Mouse (Mus musculus): ENCODE results near the gene Msrb3. TPM values are rescaled to one million over a fixed set of nuclear protein-coding genes. Genes with fewer than 3 reads are reported as not detected.

Msrb3 gene
- polyA plus RNA-seq, 1 experiment from 2014 or later: 6.4 TPM

DNA sequence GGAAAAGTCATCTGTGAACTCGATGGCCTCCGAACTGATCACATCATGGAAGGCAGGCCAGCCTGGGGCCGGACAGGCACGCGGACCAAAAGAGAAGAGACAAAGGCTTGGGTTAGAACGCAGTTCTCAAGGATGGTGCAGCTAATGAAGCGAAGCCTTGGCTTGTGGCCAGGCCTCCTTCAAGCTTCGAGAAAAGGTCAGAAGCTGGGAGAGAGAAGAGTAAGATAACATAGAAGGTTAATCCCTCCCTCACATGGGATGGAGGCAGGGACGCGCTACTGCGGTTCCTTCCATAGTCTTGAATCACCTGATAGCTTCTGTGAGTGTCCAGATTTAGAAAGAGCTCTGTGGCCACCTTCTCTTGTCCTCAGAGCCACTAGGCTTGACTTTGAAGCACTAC lies 107.5 kb downstream of the Msrb3 start:
- Histone ChIP-seq H3K4me3 (ENCODE audit: low read depth, low read length) (no peak overlapping the region), H3K9me3 (replicated peaks; ENCODE audit: control insufficient read depth, low read length) (no peaks in the 10 kb centered on the region), H3K4me2 (ENCODE audit: low read depth, low read length) (no peak overlapping the region), H3K36me3 (replicated peaks; ENCODE audit: control insufficient read depth, insufficient read depth, low read depth, low read length) (no peaks in the 10 kb centered on the region), H3K27me3 (ENCODE audit: control insufficient read depth, insufficient read depth, low read length) (no peaks in the 10 kb centered on the region), H3K4me1 (ENCODE audit: control insufficient read depth, insufficient read depth, low read length) (no peaks in the 10 kb centered on the region), H3K27ac (replicated peaks; ENCODE audit: low read depth, low read length) (no peak overlapping the region), H3K9ac (replicated peaks; ENCODE audit: low read length) (no peak overlapping the region)
- ATAC-seq (replicated peaks; ENCODE audit: insufficient number of reproducible peaks, low FRiP score, low TSS enrichment, low read depth): no peak
- no peak for DNase-seq (ENCODE audit: low spot score)
- whole genome bisulfite sequencing: 90% methylated on average over 11 of the region's 11 CpGs

DNA sequence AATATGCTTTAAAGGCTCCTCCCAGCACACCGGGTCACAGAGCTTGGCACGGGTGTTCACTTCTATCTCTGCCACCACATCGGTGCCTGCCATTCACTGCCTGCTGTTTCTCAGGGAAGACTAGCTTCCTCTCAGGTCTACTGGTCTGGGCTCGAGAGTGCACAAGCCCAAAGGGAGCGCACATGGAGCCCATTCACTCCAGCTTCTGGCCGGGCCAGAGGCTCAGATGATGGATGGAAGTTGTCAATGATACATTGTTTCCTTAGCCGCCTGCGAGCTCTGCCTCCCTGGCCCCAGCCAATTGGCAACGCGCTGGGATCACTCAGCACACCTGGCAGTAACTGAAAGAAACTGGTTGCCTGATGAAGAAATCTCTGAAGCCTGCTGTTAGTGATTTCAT lies 111.7 kb downstream of the Msrb3 start:
- ATAC-seq (replicated peaks; ENCODE audit: insufficient number of reproducible peaks, low FRiP score, low TSS enrichment, low read depth) (0 out of 2 replicates have a peak, but pooled peaks have one; percentile 49), DNase-seq (ENCODE audit: low spot score) (no peak)
- H3K9ac ChIP-seq (replicated peaks; ENCODE audit: low read length): no peak overlapping the region
- no peaks in the 10 kb centered on the region for H3K4me1 ChIP-seq (ENCODE audit: control insufficient read depth, insufficient read depth, low read length)
- no peaks in the 10 kb centered on the region for H3K9me3 ChIP-seq (replicated peaks; ENCODE audit: control insufficient read depth, low read length)
- no peak overlapping the region for H3K4me2 ChIP-seq (ENCODE audit: low read depth, low read length)
- H3K27ac ChIP-seq (replicated peaks; ENCODE audit: low read depth, low read length): peak overlapping the region; percentile 29; the same call in 1 of the 2 replicates
- no peaks in the 10 kb centered on the region for H3K27me3 ChIP-seq (ENCODE audit: control insufficient read depth, insufficient read depth, low read length)
- no peaks in the 10 kb centered on the region for H3K36me3 ChIP-seq (replicated peaks; ENCODE audit: control insufficient read depth, insufficient read depth, low read depth, low read length)
- H3K4me3 ChIP-seq (ENCODE audit: low read depth, low read length): no peak overlapping the region
- 42% methylated on average over 10 of the region's 10 CpGs for WGBS

DNA sequence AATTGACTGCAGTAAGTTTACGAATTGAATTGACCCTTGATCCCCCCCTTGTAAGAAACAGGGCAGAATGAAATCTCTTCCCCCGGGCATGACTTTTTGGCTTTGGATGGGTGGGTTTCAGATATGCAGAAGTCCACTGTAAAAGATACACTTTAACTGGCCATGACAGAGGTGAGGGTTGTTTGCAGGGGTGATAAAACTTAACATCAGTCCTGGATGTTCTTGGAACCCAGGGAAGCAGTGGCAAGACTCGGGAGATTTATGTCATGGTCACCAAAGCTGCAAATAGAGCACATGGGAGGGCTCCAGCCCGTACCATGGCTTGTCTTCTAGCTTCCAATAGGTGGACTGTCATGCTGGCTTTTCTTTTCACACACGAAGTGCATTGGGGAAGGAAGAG lies 114.4 kb downstream of the Msrb3 start:
- Histone ChIP-seq H3K9ac (replicated peaks; ENCODE audit: low read length) (no peak overlapping the region), H3K4me2 (ENCODE audit: low read depth, low read length) (no peak overlapping the region), H3K4me1 (ENCODE audit: control insufficient read depth, insufficient read depth, low read length) (no peaks in the 10 kb centered on the region), H3K36me3 (replicated peaks; ENCODE audit: control insufficient read depth, insufficient read depth, low read depth, low read length) (no peaks in the 10 kb centered on the region), H3K27ac (replicated peaks; ENCODE audit: low read depth, low read length) (no peak overlapping the region), H3K27me3 (ENCODE audit: control insufficient read depth, insufficient read depth, low read length) (no peaks in the 10 kb centered on the region), H3K4me3 (ENCODE audit: low read depth, low read length) (no peak overlapping the region), H3K9me3 (replicated peaks; ENCODE audit: control insufficient read depth, low read length) (no peaks in the 10 kb centered on the region)
- DNase-seq (ENCODE audit: low spot score): no peak
- ATAC-seq (replicated peaks; ENCODE audit: insufficient number of reproducible peaks, low FRiP score, low TSS enrichment, low read depth): no peak
- WGBS: 52% methylated on average over 5 of the region's 5 CpGs

- Histone ChIP-seq H3K4me1 (ENCODE audit: control insufficient read depth, insufficient read depth, low read length) (no peaks in the 10 kb centered on the region), H3K27ac (replicated peaks; ENCODE audit: low read depth, low read length) (no peak overlapping the region), H3K36me3 (replicated peaks; ENCODE audit: control insufficient read depth, insufficient read depth, low read depth, low read length) (no peaks in the 10 kb centered on the region), H3K9ac (replicated peaks; ENCODE audit: low read length) (no peak overlapping the region), H3K27me3 (ENCODE audit: control insufficient read depth, insufficient read depth, low read length) (no peaks in the 10 kb centered on the region), H3K4me3 (ENCODE audit: low read depth, low read length) (no peak overlapping the region), H3K9me3 (replicated peaks; ENCODE audit: control insufficient read depth, low read length) (no peaks in the 10 kb centered on the region), H3K4me2 (ENCODE audit: low read depth, low read length) (no peak overlapping the region)
- DNase-seq (ENCODE audit: low spot score) (no peak), ATAC-seq (replicated peaks; ENCODE audit: insufficient number of reproducible peaks, low FRiP score, low TSS enrichment, low read depth) (no peak)
- 68% methylated on average over 9 of the region's 9 CpGs for WGBS
These were observed 115.5 kb downstream of the Msrb3 start for GRCm38 (mm10) chr10:120783393-120783792.

GRCm38 (mm10) chr10:120777499-120777898 lies 121.4 kb downstream of the Msrb3 start:
- WGBS: 84% methylated on average over 3 of the region's 3 CpGs
- Histone ChIP-seq H3K36me3 (replicated peaks; ENCODE audit: control insufficient read depth, insufficient read depth, low read depth, low read length) (no peaks in the 10 kb centered on the region), H3K4me3 (ENCODE audit: low read depth, low read length) (no peak overlapping the region), H3K27ac (replicated peaks; ENCODE audit: low read depth, low read length) (no peak overlapping the region), H3K4me2 (ENCODE audit: low read depth, low read length) (no peak overlapping the region), H3K9me3 (replicated peaks; ENCODE audit: control insufficient read depth, low read length) (no peaks in the 10 kb centered on the region; the same call in 1 of the 2 replicates), H3K4me1 (ENCODE audit: control insufficient read depth, insufficient read depth, low read length) (no peaks in the 10 kb centered on the region), H3K9ac (replicated peaks; ENCODE audit: low read length) (no peak overlapping the region), H3K27me3 (ENCODE audit: control insufficient read depth, insufficient read depth, low read length) (no peaks in the 10 kb centered on the region)
- ATAC-seq (replicated peaks; ENCODE audit: insufficient number of reproducible peaks, low FRiP score, low TSS enrichment, low read depth) (no peak), DNase-seq (ENCODE audit: low spot score) (no peak)

- no peak for ATAC-seq (replicated peaks; ENCODE audit: insufficient number of reproducible peaks, low FRiP score, low TSS enrichment, low read depth)
- 89% methylated on average over 4 of the region's 4 CpGs for WGBS
- H3K27ac ChIP-seq (replicated peaks; ENCODE audit: low read depth, low read length): no peak overlapping the region
- no peaks in the 10 kb centered on the region for H3K27me3 ChIP-seq (ENCODE audit: control insufficient read depth, insufficient read depth, low read length)
- H3K9me3 ChIP-seq (replicated peaks; ENCODE audit: control insufficient read depth, low read length): no peaks in the 10 kb centered on the region; the same call in 1 of the 2 replicates
- H3K4me3 ChIP-seq (ENCODE audit: low read depth, low read length): no peak overlapping the region
- H3K9ac ChIP-seq (replicated peaks; ENCODE audit: low read length): no peak overlapping the region
- H3K36me3 ChIP-seq (replicated peaks; ENCODE audit: control insufficient read depth, insufficient read depth, low read depth, low read length): no peaks in the 10 kb centered on the region
- no peak overlapping the region for H3K4me2 ChIP-seq (ENCODE audit: low read depth, low read length)
- no peaks in the 10 kb centered on the region for H3K4me1 ChIP-seq (ENCODE audit: control insufficient read depth, insufficient read depth, low read length)
- no peak for DNase-seq (ENCODE audit: low spot score)
These were observed 123.5 kb downstream of the Msrb3 start for GRCm38 (mm10) chr10:120775361-120775760.

- peaks cover 3% of the 10 kb centered on the region; the same call in 1 of the 2 replicates for H3K4me1 ChIP-seq (ENCODE audit: control insufficient read depth, insufficient read depth, low read length)
- H3K9me3 ChIP-seq (replicated peaks; ENCODE audit: control insufficient read depth, low read length): no peaks in the 10 kb centered on the region
- H3K4me3 ChIP-seq (ENCODE audit: low read depth, low read length): no peak overlapping the region
- ATAC-seq (replicated peaks; ENCODE audit: insufficient number of reproducible peaks, low FRiP score, low TSS enrichment, low read depth) (no peak), DNase-seq (ENCODE audit: low spot score) (no peak)
- 95% methylated on average over 3 of the region's 3 CpGs for WGBS
- no peak overlapping the region for H3K27ac ChIP-seq (replicated peaks; ENCODE audit: low read depth, low read length)
- no peaks in the 10 kb centered on the region for H3K27me3 ChIP-seq (ENCODE audit: control insufficient read depth, insufficient read depth, low read length)
- H3K9ac ChIP-seq (replicated peaks; ENCODE audit: low read length): no peak overlapping the region
- no peaks in the 10 kb centered on the region for H3K36me3 ChIP-seq (replicated peaks; ENCODE audit: control insufficient read depth, insufficient read depth, low read depth, low read length)
- no peak overlapping the region for H3K4me2 ChIP-seq (ENCODE audit: low read depth, low read length)
These were observed 131.5 kb downstream of the Msrb3 start for GRCm38 (mm10) chr10:120767418-120767817.

GRCm38 (mm10) chr10:120765398-120765797 lies 133.5 kb downstream of the Msrb3 start:
- no peak for ATAC-seq (replicated peaks; ENCODE audit: insufficient number of reproducible peaks, low FRiP score, low TSS enrichment, low read depth)
- H3K9ac ChIP-seq (replicated peaks; ENCODE audit: low read length): no peak overlapping the region
- DNase-seq (ENCODE audit: low spot score): no peak

More at GRCm38 (mm10) chr10:120765398-120765797, 133.5 kb downstream of the Msrb3 start:
- Histone ChIP-seq H3K4me3 (ENCODE audit: low read depth, low read length) (no peak overlapping the region), H3K27me3 (ENCODE audit: control insufficient read depth, insufficient read depth, low read length) (no peaks in the 10 kb centered on the region), H3K36me3 (replicated peaks; ENCODE audit: control insufficient read depth, insufficient read depth, low read depth, low read length) (no peaks in the 10 kb centered on the region), H3K4me2 (ENCODE audit: low read depth, low read length) (no peak overlapping the region), H3K27ac (replicated peaks; ENCODE audit: low read depth, low read length) (no peak overlapping the region), H3K9me3 (replicated peaks; ENCODE audit: control insufficient read depth, low read length) (no peaks in the 10 kb centered on the region), H3K4me1 (ENCODE audit: control insufficient read depth, insufficient read depth, low read length) (peaks cover 3% of the 10 kb centered on the region; the same call in 1 of the 2 replicates)
- 88% methylated on average over 11 of the region's 11 CpGs for WGBS
